Mouse (Mus musculus) MEL (cell line): ENCODE measurements around the gene Cstf2. TPM values are rescaled to one million over a fixed set of nuclear protein-coding genes. Genes with fewer than 3 reads are reported as not detected.
A peak's percentile ranks its signal among the peaks of the same experiment; 100 is the strongest.

Experiments
- DNase-seq: peaks from one replicate; pipeline ENCODE4 v3.0.0; 2011; ENCODE audit warnings: low read depth, low spot score
- H3K27ac ChIP-seq: 2 replicates; pipeline ENCODE4 v1.5.1; 2012; ENCODE audit warnings: low read depth, mild to moderate bottlenecking, control low read depth, low read length, moderate library complexity; ENCODE audit not compliant: control insufficient read depth
- H3K27me3 ChIP-seq, 2 experiments: fragments of 150-350 bp in 1 of 2; sonication (generic) in 1 of 2; 2 replicates each; pipeline ENCODE4 v1.6.1; 2012; ENCODE audit warnings: low read length in 2 of 2, mild to moderate bottlenecking in 2 of 2, improper control_type of control experiment in 1 of 2, moderate library complexity in 1 of 2; ENCODE audit not compliant: insufficient read depth in 2 of 2, control insufficient read depth in 1 of 2
- H3K36me3 ChIP-seq, 2 experiments: 2 replicates each; pipeline ENCODE4 v1.6.1; 2012 to 2014; ENCODE audit warnings: low read length in 2 of 2, improper control_type of control experiment in 1 of 2, inconsistent platforms in 1 of 2, mild to moderate bottlenecking in 1 of 2; ENCODE audit not compliant: insufficient read depth in 2 of 2, control insufficient read depth in 1 of 2
- H3K4me1 ChIP-seq, 2 experiments: fragments of 150-350 bp in 1 of 2; sonication (generic) in 1 of 2; 2 replicates each; pipeline ENCODE4 v1.6.1; 2012; ENCODE audit warnings: low read length in 2 of 2, improper control_type of control experiment in 1 of 2, mild to moderate bottlenecking in 1 of 2; ENCODE audit not compliant: insufficient read depth in 2 of 2, control insufficient read depth in 1 of 2
- H3K4me3 ChIP-seq, 2 experiments: fragments of 150-350 bp in 1 of 2; sonication (generic) in 1 of 2; 2 replicates each; pipeline ENCODE4 v1.5.1; 2012; ENCODE audit warnings: low read depth in 2 of 2, low read length in 2 of 2, mild to moderate bottlenecking in 2 of 2, moderate library complexity in 2 of 2, control low read depth in 1 of 2, improper control_type of control experiment in 1 of 2; ENCODE audit not compliant: control insufficient read depth in 1 of 2, insufficient read depth in 1 of 2
- H3K79me2 ChIP-seq: 2 replicates; pipeline ENCODE4 v1.6.1; 2012; ENCODE audit warnings: mild to moderate bottlenecking, low read length, moderate library complexity; ENCODE audit not compliant: control insufficient read depth, poor library complexity, insufficient read depth
- H3K9ac ChIP-seq: 2 replicates; pipeline ENCODE4 v1.6.1; 2012; ENCODE audit warnings: low read depth, mild to moderate bottlenecking, control low read depth, low read length, moderate library complexity; ENCODE audit not compliant: control insufficient read depth, poor library complexity, severe bottlenecking
- H3K9me3 ChIP-seq: fragments of 150-350 bp; sonication (generic); replicated peaks from 2 replicates; pipeline ENCODE4 v1.6.1; 2012; ENCODE audit warnings: mild to moderate bottlenecking, low read length, improper control_type of control experiment, moderate library complexity; ENCODE audit not compliant: insufficient read depth
- BHLHE40 ChIP-seq: IDR thresholded peaks from 2 replicates; pipeline ENCODE4 v1.6.1; 2012; ENCODE audit warnings: low read depth, mild to moderate bottlenecking, inconsistent platforms, low read length, improper control_type of control experiment, borderline replicate concordance
- CHD1 ChIP-seq: IDR thresholded peaks from 2 replicates; pipeline ENCODE4 v1.6.1; 2012; ENCODE audit warnings: low read depth, mild to moderate bottlenecking, inconsistent platforms, low read length, improper control_type of control experiment
- CTCF ChIP-seq, 3 experiments: IDR thresholded peaks in 2 of 3; conservative IDR thresholded peaks in 1 of 3; 2 replicates each; pipeline ENCODE4 v1.5.1; 2011 to 2012; ENCODE audit warnings: low read length in 3 of 3, low read depth in 2 of 3, mild to moderate bottlenecking in 2 of 3, improper control_type of control experiment in 1 of 3, inconsistent platforms in 1 of 3, mixed read lengths in 1 of 3, moderate library complexity in 1 of 3; ENCODE audit not compliant: control insufficient read depth in 1 of 3, insufficient read depth in 1 of 3, poor library complexity in 1 of 3, severe bottlenecking in 1 of 3
- E2F4 ChIP-seq: IDR thresholded peaks from 2 replicates; pipeline ENCODE4 v1.6.1; 2011; ENCODE audit warnings: low read depth, low read length, improper control_type of control experiment, borderline replicate concordance
- EP300 ChIP-seq, 2 experiments: IDR thresholded peaks; 2 replicates each; pipeline ENCODE4 v1.6.1; 2011; ENCODE audit warnings: improper control_type of control experiment in 2 of 2, low read length in 2 of 2, low read depth in 1 of 2, mild to moderate bottlenecking in 1 of 2
- ETS1 ChIP-seq: IDR thresholded peaks from 2 replicates; pipeline ENCODE4 v1.6.1; 2012; ENCODE audit warnings: low read depth, mild to moderate bottlenecking, inconsistent platforms, low read length, improper control_type of control experiment, moderate library complexity
- JUND ChIP-seq: IDR thresholded peaks from 2 replicates; pipeline ENCODE4 v1.6.1; 2011; ENCODE audit warnings: low read depth, mild to moderate bottlenecking, improper control_type of control experiment, low read length
- MAFK ChIP-seq: IDR thresholded peaks from 2 replicates; pipeline ENCODE4 v1.6.1; 2011; ENCODE audit warnings: low read depth, mild to moderate bottlenecking, low read length, improper control_type of control experiment, borderline replicate concordance
- MAX ChIP-seq: IDR thresholded peaks from 2 replicates; pipeline ENCODE4 v1.6.1; 2011; ENCODE audit warnings: low read length, improper control_type of control experiment
- MAZ ChIP-seq: IDR thresholded peaks from 2 replicates; pipeline ENCODE4 v1.6.1; 2012; ENCODE audit warnings: low read depth, mild to moderate bottlenecking, inconsistent platforms, low read length, improper control_type of control experiment
- MEF2A ChIP-seq: IDR thresholded peaks from 2 replicates; pipeline ENCODE4 v1.6.1; 2014; ENCODE audit warnings: low read depth, mild to moderate bottlenecking, inconsistent platforms, low read length, improper control_type of control experiment; ENCODE audit not compliant: poor library complexity, insufficient replicate concordance, severe bottlenecking; ENCODE audit errors: extremely low read depth
- MXI1 ChIP-seq: IDR thresholded peaks from 2 replicates; pipeline ENCODE4 v1.6.1; 2011; ENCODE audit warnings: mild to moderate bottlenecking, low read depth, low read length, improper control_type of control experiment
- MYC ChIP-seq: IDR thresholded peaks from 2 replicates; pipeline ENCODE4 v1.6.1; 2011; ENCODE audit warnings: low read depth, mild to moderate bottlenecking, low read length, improper control_type of control experiment, moderate library complexity
- NELFE ChIP-seq: IDR thresholded peaks from 2 replicates; pipeline ENCODE4 v1.6.1; 2011; ENCODE audit warnings: low read depth, low read length, improper control_type of control experiment
- NRF1 ChIP-seq: IDR thresholded peaks from 2 replicates; pipeline ENCODE4 v1.6.1; 2014; ENCODE audit warnings: low read depth, mild to moderate bottlenecking, inconsistent platforms, low read length, improper control_type of control experiment, moderate library complexity; ENCODE audit not compliant: poor library complexity, insufficient read depth, severe bottlenecking
- POLR2A ChIP-seq, 2 experiments: IDR thresholded peaks; 2 replicates each; pipeline ENCODE4 v1.6.1; 2011 to 2012; ENCODE audit warnings: low read length in 2 of 2, mild to moderate bottlenecking in 2 of 2, control low read depth in 1 of 2, improper control_type of control experiment in 1 of 2, low read depth in 1 of 2, moderate library complexity in 1 of 2; ENCODE audit not compliant: control insufficient read depth in 1 of 2, insufficient read depth in 1 of 2, poor library complexity in 1 of 2
- POLR2AphosphoS2 ChIP-seq: IDR thresholded peaks from 2 replicates; pipeline ENCODE4 v1.6.1; 2011; ENCODE audit warnings: low read length, improper control_type of control experiment
- POLR2AphosphoS5 ChIP-seq: IDR thresholded peaks from 2 replicates; pipeline ENCODE4 v1.6.1; 2012; ENCODE audit warnings: low read depth, borderline replicate concordance, mild to moderate bottlenecking, inconsistent platforms, low read length, moderate library complexity, mixed read lengths
- RAD21 ChIP-seq: IDR thresholded peaks from 2 replicates; pipeline ENCODE4 v1.6.1; 2011; ENCODE audit warnings: mild to moderate bottlenecking, low read depth, low read length, improper control_type of control experiment
- RCOR1 ChIP-seq: IDR thresholded peaks from 2 replicates; pipeline ENCODE4 v1.6.1; 2012; ENCODE audit warnings: low read depth, mild to moderate bottlenecking, inconsistent platforms, low read length, improper control_type of control experiment
- SIN3A ChIP-seq: IDR thresholded peaks from 2 replicates; pipeline ENCODE4 v1.6.1; 2012; ENCODE audit warnings: low read length, improper control_type of control experiment, inconsistent platforms
- SMC3 ChIP-seq: IDR thresholded peaks from 2 replicates; pipeline ENCODE4 v1.6.1; 2011; ENCODE audit warnings: low read depth, low read length, improper control_type of control experiment
- TAL1 ChIP-seq: IDR thresholded peaks from 2 replicates; pipeline ENCODE4 v1.6.1; 2012; ENCODE audit warnings: mild to moderate bottlenecking, inconsistent platforms, low read length, moderate library complexity, mixed read lengths
- TBP ChIP-seq: IDR thresholded peaks from 2 replicates; pipeline ENCODE4 v1.8.0; 2011; ENCODE audit warnings: low read depth, low read length, improper control_type of control experiment
- TCF12 ChIP-seq: IDR thresholded peaks from 2 replicates; pipeline ENCODE4 v1.6.1; 2014; ENCODE audit warnings: low read depth, mild to moderate bottlenecking, inconsistent platforms, low read length, improper control_type of control experiment, moderate library complexity
- USF2 ChIP-seq, 2 experiments: IDR thresholded peaks; 2 replicates each; pipeline ENCODE4 v1.6.1; 2011 to 2012; ENCODE audit warnings: improper control_type of control experiment in 2 of 2, low read length in 2 of 2, borderline replicate concordance in 1 of 2, inconsistent platforms in 1 of 2, low read depth in 1 of 2, mild to moderate bottlenecking in 1 of 2; ENCODE audit not compliant: insufficient read depth in 1 of 2
- ZC3H11A ChIP-seq: IDR thresholded peaks from 2 replicates; pipeline ENCODE4 v1.6.1; 2012; ENCODE audit warnings: low read depth, mild to moderate bottlenecking, inconsistent platforms, low read length, improper control_type of control experiment
- ZKSCAN1 ChIP-seq: IDR thresholded peaks from 2 replicates; pipeline ENCODE4 v1.6.1; 2012; ENCODE audit warnings: low read depth, mild to moderate bottlenecking, inconsistent platforms, low read length, improper control_type of control experiment, moderate library complexity
- ZMIZ1 ChIP-seq: IDR thresholded peaks from 2 replicates; pipeline ENCODE4 v1.6.1; 2012; ENCODE audit warnings: low read depth, mild to moderate bottlenecking, inconsistent platforms, low read length, improper control_type of control experiment, moderate library complexity
- ZNF384 ChIP-seq: IDR thresholded peaks from 2 replicates; pipeline ENCODE4 v1.6.1; 2012; ENCODE audit warnings: low read depth, mild to moderate bottlenecking, inconsistent platforms, low read length, improper control_type of control experiment
- polyA plus RNA-seq, 2 experiments: library from polyadenylated mRNA; stranded (reverse) in 1 of 2; unstranded in 1 of 2; fragments of >175 nt in 1 of 2; fragments of >200 nt in 1 of 2; gene quantifications; 2 replicates each; pipeline versions ENCODE4 v1.2.1 to v1.2.4; 2012; ENCODE audit warnings: low replicate concordance in 2 of 2, low read depth in 1 of 2; ENCODE audit not compliant: insufficient read length in 2 of 2, insufficient read depth in 1 of 2, missing spikeins in 1 of 2
- total RNA-seq: library from RNA; depleted of rRNA; stranded (reverse); fragments of 300-350 nt; gene quantifications from 2 replicates; pipeline ENCODE4 v1.2.3, GENCODE M21; 2012

Gene Cstf2
- total and polyA plus RNA-seq, 3 experiments, result 180 to 890 (median 354) TPM

GRCm38 (mm10) chrX:134058040-134058875 lies 729 bp upstream of the Cstf2 start:
- peak overlapping the region; percentile 69 for H3K9ac ChIP-seq
- DNase-seq, result peak; percentile 79
- H3K4me1 ChIP-seq, result peaks cover 3 to 13% of the 10 kb centered on the region in 2 experiments
- peak overlapping the region; percentile 66 for H3K27ac ChIP-seq
- H3K27me3 ChIP-seq, result no peaks in the 10 kb centered on the region; a peak in 1 of 4 replicates
- peaks cover 16 to 26% of the 10 kb centered on the region in 2 experiments for H3K36me3 ChIP-seq
- H3K9me3 ChIP-seq, result no peaks in the 10 kb centered on the region
- H3K79me2 ChIP-seq, result peaks cover 19% of the 10 kb centered on the region
- TF ChIP-seq ZNF384 (no peak), ZKSCAN1 (no peak), SMC3 (0 out of 2 replicates have a peak, but pooled peaks have one; percentile 2), POLR2AphosphoS5 (no peak), CHD1 (peak; percentile 95), NELFE (0 out of 2 replicates have a peak, but pooled peaks have one; percentile 17), E2F4 (no peak), TAL1 (no peak), ETS1 (no peak; the same call in none of the 2 replicates), ZC3H11A (no peak), MYC (peak; percentile 59; the same call in 1 of the 2 replicates), MEF2A (no peak), JUND (peak; percentile 52; the same call in 1 of the 2 replicates), MAX (peak; percentile 54), TBP (peak; percentile 83), POLR2AphosphoS2 (no peak), POLR2A (IDR thresholded peaks at IDR 0.05; ENCODE audit: control insufficient read depth in 1 of 2, insufficient read depth in 1 of 2, low read depth in 1 of 2, low read length in 2 of 2, poor library complexity in 1 of 2) (peak in 1 of 2 experiments; percentile 48; a peak in 1 of 4 replicates), MAFK (no peak), USF2 (IDR thresholded peaks at IDR 0.05; ENCODE audit: borderline replicate concordance in 1 of 2, insufficient read depth in 1 of 2, low read depth in 1 of 2, low read length in 2 of 2) (no peak), MXI1 (peak; percentile 83), CTCF (IDR thresholded peaks at IDR 0.05 in 2 of 3, conservative IDR thresholded peaks at IDR 0.05 in 1 of 3; ENCODE audit: control insufficient read depth in 1 of 3, insufficient read depth in 1 of 3, low read depth in 2 of 3, low read length in 3 of 3, poor library complexity in 1 of 3, severe bottlenecking in 1 of 3) (peak in 2 of 3 experiments; percentile 1 to 3; a peak in 2 of 6 replicates), SIN3A (peak; percentile 57), RCOR1 (0 out of 2 replicates have a peak, but pooled peaks have one; percentile 27), NRF1 (no peak), RAD21 (no peak), MAZ (no peak), TCF12 (peak; percentile 9; the same call in 1 of the 2 replicates), ZMIZ1 (0 out of 2 replicates have a peak, but pooled peaks have one; percentile 38), EP300 (IDR thresholded peaks at IDR 0.05; ENCODE audit: low read depth in 1 of 2, low read length in 2 of 2) (peak in 1 of 2 experiments; percentile 21; a peak in 3 of 4 replicates), BHLHE40 (peak; percentile 95)
- peak overlapping the region; percentile 68 to 82 for H3K4me3 ChIP-seq
